Mouse (Mus musculus) embryonic stem cell, embryonic (primary cell): Measurements from ENCODE around the gene Grm5.

Source experiments
- CTCF ChIA-PET, 4 experiments: fragments of 300-600 bp in 2 of 4; fragments of 350-600 bp in 2 of 4; sonication (Branson Sonifier 250); formaldehyde crosslinking; loops; one replicate each; lab custom pipeline; 2022; ENCODE audit warnings: inconsistent platforms in 2 of 4; lab: Charles Lee
- POLR2A ChIA-PET, 4 experiments: fragments of 300-600 bp in 2 of 4; fragments of 350-600 bp in 2 of 4; sonication (Branson Sonifier 250); formaldehyde crosslinking; loops; one replicate each; lab custom pipeline; 2022; ENCODE audit warnings: antibody characterized with exemption in 4 of 4, inconsistent platforms in 1 of 4; lab: Charles Lee

Grm5 gene

GRCm38 (mm10) chr7:88128080-88128848, 544.3 kb downstream of the Grm5 start:
- POLR2A ChIA-PET = no interaction called here
- CTCF ChIA-PET = no interaction called here

GRCm38 (mm10) chr7:88129536-88130487, 545.8 kb downstream of the Grm5 start:
- CTCF ChIA-PET = interaction anchor here in 1 of 4 experiments (0.6 kb wide), 1 partner anchor 213 kb away, joined by 3 read pairs; no protein-coding TSS in a partner anchor
- POLR2A ChIA-PET = interaction anchor here in 1 of 4 experiments (1.0 kb wide), 1 partner anchor 13 kb away, joined by 3 read pairs; no protein-coding TSS in a partner anchor

- ChIA-PET CTCF (no interaction called here), POLR2A (no interaction called here)
These were observed 546.5 kb downstream of the Grm5 start for GRCm38 (mm10) chr7:88130488-88130849.

- CTCF ChIA-PET = no interaction called here
These were observed 575.7 kb downstream of the Grm5 start for GRCm38 (mm10) chr7:88159542-88160241.

GRCm38 (mm10) chr7:88161586-88161985, 577.6 kb downstream of the Grm5 start:
- CTCF ChIA-PET = no interaction called here
- POLR2A ChIA-PET = interaction anchor here in 1 of 4 experiments (0.6 kb wide), 1 partner anchor 20 kb away, joined by 4 read pairs; no protein-coding TSS in a partner anchor

More at GRCm38 (mm10) chr7:88159542-88160241, 575.7 kb downstream of the Grm5 start:
- POLR2A ChIA-PET = no interaction called here
